Mouse (Mus musculus) kidney, postnatal 25 days (tissue): Measurements from ENCODE around the gene Xrcc3.

Experiments used
- DNase-seq, 2 experiments: peaks; one replicate each; pipeline ENCODE4 v3.0.0; 2021; ENCODE audit warnings: mixed read lengths in 2 of 2

The Xrcc3 gene

GRCm38 (mm10) chr12:111814769-111815762 lies 1.4 kb upstream of the Xrcc3 start:
- peak; percentile 35 to 78 for DNase-seq

DNA sequence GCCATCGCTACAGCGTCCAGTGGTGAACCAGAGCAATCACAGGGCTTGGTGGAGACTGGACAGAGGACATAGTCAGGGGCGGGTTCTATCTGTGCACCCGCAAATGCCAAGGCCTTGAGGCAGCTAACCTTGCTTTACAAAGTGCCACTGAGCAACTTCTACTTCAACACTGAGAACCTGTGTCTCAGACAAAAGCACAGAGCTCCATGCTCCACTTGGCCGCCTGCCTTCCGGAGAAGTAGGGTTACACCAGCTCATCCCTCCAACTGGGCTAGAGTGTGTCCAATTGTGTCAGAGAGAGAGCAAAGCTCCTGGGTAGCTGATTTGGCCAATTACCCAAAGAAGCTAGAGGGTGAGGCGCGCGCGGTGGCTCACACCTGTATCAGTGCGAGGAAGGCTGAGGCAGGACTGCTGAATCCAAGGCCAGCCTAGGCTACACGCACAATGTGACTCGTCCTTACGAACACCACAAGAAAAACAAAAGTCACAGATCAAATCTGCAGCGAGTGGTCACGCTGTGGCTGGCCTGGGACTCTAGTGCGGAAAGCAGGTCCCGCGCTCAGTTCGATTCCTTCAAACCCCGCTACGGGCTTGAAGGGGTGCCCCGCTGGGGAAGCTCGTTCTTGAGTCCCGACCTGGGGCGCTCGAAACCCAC lies 435 bp downstream of the Xrcc3 start:
- peak in 1 of 2 experiments; percentile 14 for DNase-seq

- DNase-seq = no peak
These were observed 1.1 kb downstream of the Xrcc3 start for GRCm38 (mm10) chr12:111812611-111813010.

- DNase-seq = no peak
These were observed 1.6 kb downstream of the Xrcc3 start for GRCm38 (mm10) chr12:111812075-111812474.

DNA sequence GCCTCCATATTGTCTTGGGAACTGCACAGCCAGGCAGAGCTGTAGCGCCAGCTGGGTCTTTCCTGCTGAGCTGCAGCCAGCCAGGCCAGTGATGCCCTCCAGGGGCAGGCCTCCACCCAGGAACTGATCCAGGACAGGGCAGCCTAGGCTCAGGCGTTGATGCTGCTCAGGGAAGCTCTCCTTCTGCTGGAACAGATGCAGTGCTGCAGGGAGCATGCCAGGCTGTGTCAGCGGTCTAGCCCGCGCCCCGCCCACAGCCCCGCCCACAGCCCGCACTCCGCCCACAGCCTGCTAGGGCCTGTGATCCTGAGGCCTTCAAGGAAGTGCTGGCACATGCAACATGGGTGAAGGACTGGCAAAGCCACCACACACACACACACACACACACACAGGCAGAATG lies 3.9 kb downstream of the Xrcc3 start:
- peak; percentile 84 to 92 for DNase-seq

DNA sequence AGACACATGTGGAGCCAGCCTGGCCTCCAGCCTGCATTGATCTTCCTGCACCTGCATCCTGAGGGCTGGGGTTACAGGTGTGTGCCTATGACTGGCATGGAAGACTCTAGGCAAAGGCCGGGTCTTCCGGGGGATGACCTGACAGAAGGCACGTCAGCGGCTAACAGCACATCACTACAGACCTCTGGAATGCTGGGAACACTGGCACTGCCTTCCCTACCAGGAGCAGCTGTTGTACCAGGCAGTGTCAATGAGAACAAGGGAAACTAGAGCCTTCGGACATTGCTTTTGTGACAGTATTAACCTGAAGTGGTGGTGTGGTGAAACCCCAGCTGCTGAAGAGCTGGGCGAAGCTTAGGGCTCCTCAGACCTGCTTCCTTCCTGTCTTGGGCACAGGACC lies 4.9 kb downstream of the Xrcc3 start:
- DNase-seq = no peak

DNA sequence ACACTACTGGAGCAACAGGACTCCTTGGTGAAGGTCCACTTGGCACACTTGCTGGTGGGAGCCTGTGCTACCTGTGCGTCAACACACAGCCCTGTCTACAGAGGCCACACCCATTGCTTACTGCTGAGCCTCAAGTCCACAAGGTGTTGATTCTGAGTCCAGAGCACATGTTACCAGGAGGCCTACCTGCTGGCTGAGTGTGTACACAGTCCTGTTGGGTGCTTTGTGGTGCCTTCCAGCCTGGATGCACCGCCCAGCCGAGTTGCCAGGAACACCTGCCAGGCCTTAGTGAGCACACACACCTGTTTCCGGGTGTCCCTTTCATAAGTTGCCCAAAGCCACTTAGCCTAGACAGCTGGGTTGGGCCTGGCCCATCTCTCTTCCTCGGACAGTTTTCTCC lies 10.1 kb downstream of the Xrcc3 start:
- DNase-seq = no peak

- DNase-seq = peak; percentile 40 to 67
These were observed 13.1 kb downstream of the Xrcc3 start for GRCm38 (mm10) chr12:111800459-111801183.

- no peak for DNase-seq
These were observed 15.2 kb downstream of the Xrcc3 start for GRCm38 (mm10) chr12:111798493-111798892.

DNA sequence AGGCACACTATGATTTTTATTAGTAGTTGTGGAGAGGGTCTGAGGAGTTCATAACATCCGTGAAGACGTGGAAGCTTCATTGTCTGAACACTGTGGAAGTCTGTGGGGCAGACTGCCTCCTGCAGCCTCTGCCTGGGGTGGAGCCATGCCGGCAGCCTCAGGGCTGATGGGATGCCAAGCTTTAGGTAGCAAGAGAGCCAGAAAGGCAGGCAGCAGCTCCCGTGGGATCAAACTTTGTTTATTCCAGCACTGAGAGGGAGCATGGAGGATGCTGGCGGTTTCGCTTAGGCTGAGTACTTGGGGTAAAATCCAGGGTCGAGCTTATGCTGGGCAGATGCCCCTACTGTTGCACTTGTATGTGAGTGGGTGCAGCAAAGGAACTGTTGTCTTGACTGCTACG lies 16.4 kb downstream of the Xrcc3 start:
- DNase-seq = no peak

DNA sequence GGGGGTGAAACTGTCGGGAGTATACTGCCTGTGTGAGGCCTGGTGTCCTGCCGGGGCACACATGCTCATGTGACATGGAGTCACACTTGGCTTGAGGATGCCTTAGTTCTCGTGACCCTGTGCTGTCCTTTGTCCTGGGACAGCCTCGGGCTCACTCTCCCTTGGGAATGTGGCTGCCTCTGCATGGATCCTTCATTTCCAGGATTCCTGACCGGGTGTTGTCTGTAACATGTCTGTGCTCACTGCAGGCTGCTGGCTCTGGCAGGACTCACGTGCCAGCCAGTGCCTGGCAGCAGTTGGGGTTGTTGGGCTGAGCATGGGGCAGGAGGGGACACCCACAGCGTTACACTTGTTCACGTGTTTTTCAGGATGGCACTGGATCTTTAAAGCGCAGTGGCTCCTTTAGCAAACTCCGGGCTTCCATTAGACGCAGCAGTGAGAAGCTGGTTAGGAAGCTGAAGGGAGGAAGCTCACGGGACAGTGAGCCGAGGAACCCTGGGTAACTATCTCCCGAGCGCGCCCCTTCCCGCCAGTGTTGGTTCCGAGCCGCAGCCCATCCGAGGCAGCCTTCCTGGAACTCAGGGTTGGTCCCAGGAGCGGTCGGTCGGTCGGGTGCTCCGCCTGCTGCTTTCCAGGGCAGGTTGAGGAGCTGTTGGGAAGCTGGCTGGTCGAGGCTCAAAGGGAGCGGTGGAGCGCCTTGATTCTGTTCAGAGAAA lies 18.3 kb downstream of the Xrcc3 start:
- peak; percentile 65 to 85 for DNase-seq

DNA sequence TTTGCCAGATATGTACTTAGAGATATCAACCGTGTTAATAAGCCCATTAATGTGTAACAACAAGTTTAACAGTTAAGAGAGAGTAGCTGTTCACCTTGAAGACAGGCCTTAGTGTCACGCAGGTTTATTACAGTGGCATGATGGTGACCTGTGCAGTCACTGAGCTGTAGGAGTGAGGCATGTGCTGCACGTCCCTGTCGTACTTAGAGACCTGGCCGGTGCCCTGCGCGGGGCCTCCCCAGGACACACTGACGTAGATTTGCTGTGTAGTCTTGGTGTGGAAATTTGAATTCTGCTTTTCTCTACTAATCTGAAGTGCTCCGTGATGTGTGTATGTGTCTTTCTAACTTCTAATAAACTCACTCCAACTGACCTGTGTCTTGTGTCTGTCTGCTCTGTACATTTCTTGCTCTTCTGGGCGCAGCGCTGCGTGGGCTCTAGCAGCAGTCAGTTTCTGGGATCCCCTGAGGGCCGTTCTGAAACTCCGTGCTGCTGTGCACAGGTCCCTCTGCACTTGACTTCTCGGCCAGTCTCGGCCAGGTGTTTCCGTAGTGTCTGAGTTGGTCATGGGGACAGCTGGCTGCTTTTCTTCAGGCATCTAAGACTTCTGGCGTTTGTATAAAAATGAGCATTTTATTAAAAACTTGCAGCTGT lies 19.0 kb downstream of the Xrcc3 start:
- no peak for DNase-seq

- DNase-seq = peak; percentile 78 to 91
These were observed 19.6 kb downstream of the Xrcc3 start for GRCm38 (mm10) chr12:111794102-111794501.

GRCm38 (mm10) chr12:111791474-111792104 lies 22.1 kb downstream of the Xrcc3 start:
- DNase-seq = no peak

- DNase-seq = no peak
These were observed 23.0 kb downstream of the Xrcc3 start for GRCm38 (mm10) chr12:111790631-111791030.

GRCm38 (mm10) chr12:111790090-111790489 lies 23.6 kb downstream of the Xrcc3 start:
- peak; percentile 54 to 75 for DNase-seq

- DNase-seq = no peak
These were observed 26.7 kb downstream of the Xrcc3 start for GRCm38 (mm10) chr12:111787015-111787414.

DNA sequence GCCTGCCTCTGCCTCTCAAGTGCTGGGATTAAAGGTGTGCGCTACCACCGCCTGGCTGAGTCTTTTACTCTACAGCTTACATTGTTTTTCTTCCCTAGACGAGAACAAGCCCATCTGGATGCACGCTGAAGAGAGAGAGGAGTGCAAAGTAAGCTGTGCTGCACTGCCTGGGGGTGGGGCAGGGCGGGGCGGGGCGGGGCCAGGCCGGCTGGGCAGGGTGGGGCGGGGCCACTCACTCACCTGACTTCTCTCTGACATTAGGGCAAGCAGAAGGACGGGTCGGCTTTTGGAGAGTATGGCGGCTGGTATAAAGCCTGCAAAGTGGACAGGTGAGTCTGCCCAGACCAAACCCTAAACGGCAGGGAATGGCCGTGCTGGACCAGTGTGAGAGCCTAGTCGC lies 28.5 kb downstream of the Xrcc3 start:
- no peak for DNase-seq

DNA sequence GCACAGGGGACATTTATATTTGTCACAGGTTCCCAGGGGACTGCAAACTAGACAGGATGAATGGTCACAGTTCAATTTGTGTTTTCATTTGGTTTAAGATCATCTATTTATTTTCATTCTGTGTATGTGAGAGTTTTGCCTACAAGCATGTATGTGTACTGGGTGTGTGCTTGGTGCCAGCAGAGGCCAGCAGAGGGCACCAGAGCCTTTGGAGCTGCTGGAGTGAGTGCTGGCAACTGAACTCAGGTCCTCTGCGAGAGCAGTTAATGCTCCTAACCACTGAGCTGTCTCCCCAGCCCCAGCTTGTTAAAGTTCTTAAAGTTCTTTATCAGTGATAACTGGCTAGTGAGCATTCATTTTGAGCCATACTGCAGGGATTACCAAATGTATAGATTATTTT lies 34.1 kb downstream of the Xrcc3 start:
- no peak for DNase-seq

DNA sequence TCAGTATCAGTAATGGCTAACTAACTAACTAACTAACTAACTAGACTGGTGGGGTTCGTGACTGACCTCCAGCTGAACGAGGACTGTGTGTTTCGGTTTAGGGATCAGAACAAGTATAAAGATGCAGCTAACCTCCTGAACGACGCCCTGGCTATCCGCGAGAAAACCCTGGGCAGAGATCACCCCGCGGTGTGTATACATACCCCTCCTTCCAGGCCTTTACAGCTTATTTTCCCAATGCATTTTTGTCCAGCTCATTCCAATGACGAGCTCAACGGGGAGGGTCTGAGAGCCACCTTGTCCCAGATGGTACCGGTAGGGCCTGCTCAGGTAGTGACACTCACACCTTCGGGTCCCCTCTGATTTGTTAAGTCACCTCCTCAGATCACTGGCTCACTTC lies 35.8 kb downstream of the Xrcc3 start:
- no peak for DNase-seq

- no peak for DNase-seq
These were observed 38.8 kb downstream of the Xrcc3 start for GRCm38 (mm10) chr12:111774845-111775244.

GRCm38 (mm10) chr12:111774156-111774555 lies 39.5 kb downstream of the Xrcc3 start:
- DNase-seq = no peak
